Mouse (Mus musculus) kidney, embryonic 16.5 days (tissue): ENCODE data around the gene Rpl6. TPM values are rescaled to one million over a fixed set of nuclear protein-coding genes. Genes with fewer than 3 reads are reported as not detected.
A peak's percentile ranks its signal among the peaks of the same experiment; 100 is the strongest.

Experiments
- ATAC-seq: fragments of 200-750 bp; cut with Nextera tagmentation; 2 replicates; pipeline ENCODE4 v1.8.0; 2017; ENCODE audit warnings: moderate TSS enrichment; ENCODE audit not compliant: low FRiP score, low TSS enrichment
- H3K27ac ChIP-seq: fragments of 300-500 bp; sonication (generic); 2 replicates; pipeline ENCODE4 v1.5.1; 2014; ENCODE audit warnings: low read length
- H3K27me3 ChIP-seq: fragments of 300-500 bp; sonication (generic); 2 replicates; pipeline ENCODE4 v1.6.1; 2014; ENCODE audit warnings: low read length, control low read depth, mixed read lengths; ENCODE audit not compliant: insufficient read depth
- H3K36me3 ChIP-seq: fragments of 300-500 bp; sonication (generic); 2 replicates; pipeline ENCODE4 v1.6.1; 2014; ENCODE audit warnings: low read length, control low read depth, mixed read lengths; ENCODE audit not compliant: insufficient read depth
- H3K4me1 ChIP-seq: fragments of 300-500 bp; sonication (generic); 2 replicates; pipeline ENCODE4 v1.6.1; 2014; ENCODE audit warnings: low read length, control low read depth, mixed read lengths; ENCODE audit not compliant: insufficient read depth
- H3K4me2 ChIP-seq: fragments of 300-500 bp; sonication (generic); replicated peaks from 2 replicates; pipeline ENCODE4 v1.6.1; 2014; ENCODE audit warnings: low read depth, low read length
- H3K4me3 ChIP-seq: fragments of 300-500 bp; sonication (generic); 2 replicates; pipeline ENCODE4 v1.5.1; 2014; ENCODE audit warnings: mild to moderate bottlenecking, low read length
- H3K9ac ChIP-seq: fragments of 300-500 bp; sonication (generic); replicated peaks from 2 replicates; pipeline ENCODE4 v1.6.1; 2014; ENCODE audit warnings: low read length
- H3K9me3 ChIP-seq: fragments of 300-500 bp; sonication (generic); 2 replicates; pipeline ENCODE4 v1.6.1; 2016; ENCODE audit warnings: low read length, control low read depth
- WGBS: fragments of 180-500 bp; shearing (Covaris S2); extraction: QIAGEN DNeasy Blood & Tissue Kit; methylation state at CpG from one replicate; pipeline ENCODE4 v1.1.7; 2014; 5-methylcytosine and 5-hydroxymethylcytosine counted together
- polyA plus RNA-seq: library from polyadenylated mRNA; unstranded; fragments of >200 nt; fragmentation: Nextera tagmentation; extraction: Ambion mirVana; gene quantifications from 2 replicates; pipeline ENCODE4 v1.2.1, GENCODE M21; 2015

Gene Rpl6
- polyA plus RNA-seq, 1 experiment from 2014 or later = 575 TPM

DNA sequence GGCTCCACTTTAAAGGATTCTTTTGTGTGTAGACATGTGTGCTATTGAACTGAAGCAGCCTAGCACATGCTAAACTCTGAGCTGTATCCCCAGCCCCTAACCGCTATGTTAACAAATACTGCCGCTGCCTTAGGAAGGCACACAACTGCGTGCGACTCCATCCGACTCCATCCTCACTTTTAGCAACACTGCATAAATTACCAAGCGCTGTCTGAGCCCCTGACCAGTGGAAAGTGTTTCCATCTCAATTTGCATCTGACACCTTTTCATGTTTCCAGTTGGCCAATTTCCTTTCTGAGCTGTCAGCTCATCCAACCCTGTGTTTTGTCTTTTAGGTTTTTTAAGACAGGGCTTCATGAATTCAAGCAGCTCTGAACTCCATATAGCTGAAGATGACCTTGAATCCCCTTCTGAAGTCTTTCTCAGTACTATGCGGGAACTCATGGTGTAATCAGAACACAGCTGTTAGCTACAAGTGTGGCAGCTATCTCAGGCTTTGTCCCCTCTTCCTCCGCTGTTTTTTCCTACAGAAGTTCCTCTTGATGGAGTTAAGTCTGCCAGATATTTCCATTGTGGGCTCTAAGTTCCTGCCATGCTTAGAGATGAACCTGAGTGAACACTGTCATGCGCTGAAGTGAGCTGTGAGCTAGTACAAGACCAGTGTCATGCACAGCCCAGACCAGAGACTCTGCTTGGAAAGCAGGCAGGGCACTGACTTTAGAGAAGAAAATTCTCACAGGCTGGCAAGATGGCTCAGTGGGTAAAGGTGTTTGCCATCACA, 25.0 kb upstream of the Rpl6 start:
- no peak for ATAC-seq
- no peak overlapping the region for H3K9ac ChIP-seq
- 63% methylated on average over 9 of the region's 9 CpGs for WGBS
- no peak overlapping the region for H3K4me3 ChIP-seq
- no peak overlapping the region for H3K27ac ChIP-seq
- peaks cover 2% of the 10 kb centered on the region; the same call in 1 of the 2 replicates for H3K4me1 ChIP-seq
- no peaks in the 10 kb centered on the region for H3K27me3 ChIP-seq
- H3K4me2 ChIP-seq = no peak overlapping the region
- H3K9me3 ChIP-seq = no peaks in the 10 kb centered on the region
- H3K36me3 ChIP-seq = no peaks in the 10 kb centered on the region

DNA sequence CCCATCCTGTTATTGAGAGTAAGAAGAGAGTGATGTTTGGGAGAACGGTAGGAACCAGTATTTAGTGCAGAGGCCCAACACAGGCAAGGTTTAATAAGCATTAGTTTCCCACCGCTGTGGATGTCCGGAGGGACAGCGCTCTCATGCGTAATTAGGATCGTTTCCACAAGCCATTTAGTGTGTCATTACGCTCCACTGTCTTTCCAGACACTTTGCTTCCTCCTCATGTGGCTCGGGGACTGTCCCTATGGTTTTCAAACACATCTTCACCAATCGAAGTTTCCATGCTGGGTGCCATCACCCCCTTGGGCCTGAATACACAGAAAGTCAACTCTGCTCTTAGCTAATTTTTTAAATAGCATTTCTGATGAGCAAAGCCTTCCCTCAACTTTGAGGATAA, 21.0 kb upstream of the Rpl6 start:
- Histone ChIP-seq H3K9me3 (no peaks in the 10 kb centered on the region), H3K27ac (no peak overlapping the region), H3K36me3 (no peaks in the 10 kb centered on the region), H3K27me3 (no peaks in the 10 kb centered on the region), H3K9ac (no peak overlapping the region), H3K4me3 (no peak overlapping the region), H3K4me1 (peaks cover 20% of the 10 kb centered on the region), H3K4me2 (no peak overlapping the region)
- WGBS = 51% methylated on average over 9 of the region's 9 CpGs
- no peak for ATAC-seq

DNA sequence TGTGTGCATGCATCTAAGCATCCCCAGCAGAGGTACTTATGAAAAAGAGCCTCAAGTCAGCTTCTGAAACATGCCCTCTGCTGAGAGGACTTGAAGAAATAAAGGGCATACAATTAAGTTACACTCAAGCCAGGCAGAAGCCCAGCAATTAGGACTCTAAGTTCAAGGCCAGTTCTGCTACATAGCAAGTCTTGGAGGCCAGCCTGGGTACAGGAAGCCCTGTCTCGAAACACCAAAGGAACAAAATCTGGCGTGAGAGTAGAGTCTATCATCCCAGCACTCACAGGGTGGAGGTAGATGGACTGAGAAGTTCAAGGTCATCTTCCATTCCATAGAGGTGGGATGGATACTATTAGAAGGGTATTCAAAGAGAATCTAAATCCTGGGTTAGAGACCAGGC, 19.9 kb upstream of the Rpl6 start:
- 69% methylated on average over 2 of the region's 2 CpGs for WGBS
- no peak overlapping the region for H3K4me3 ChIP-seq
- H3K9ac ChIP-seq = no peak overlapping the region
- no peak overlapping the region for H3K4me2 ChIP-seq
- H3K4me1 ChIP-seq = peaks cover 24% of the 10 kb centered on the region
- H3K27ac ChIP-seq = no peak overlapping the region
- 0 out of 2 replicates have a peak, but pooled peaks have one; percentile 8 for ATAC-seq
- no peaks in the 10 kb centered on the region for H3K9me3 ChIP-seq
- H3K36me3 ChIP-seq = no peaks in the 10 kb centered on the region
- no peaks in the 10 kb centered on the region for H3K27me3 ChIP-seq

DNA sequence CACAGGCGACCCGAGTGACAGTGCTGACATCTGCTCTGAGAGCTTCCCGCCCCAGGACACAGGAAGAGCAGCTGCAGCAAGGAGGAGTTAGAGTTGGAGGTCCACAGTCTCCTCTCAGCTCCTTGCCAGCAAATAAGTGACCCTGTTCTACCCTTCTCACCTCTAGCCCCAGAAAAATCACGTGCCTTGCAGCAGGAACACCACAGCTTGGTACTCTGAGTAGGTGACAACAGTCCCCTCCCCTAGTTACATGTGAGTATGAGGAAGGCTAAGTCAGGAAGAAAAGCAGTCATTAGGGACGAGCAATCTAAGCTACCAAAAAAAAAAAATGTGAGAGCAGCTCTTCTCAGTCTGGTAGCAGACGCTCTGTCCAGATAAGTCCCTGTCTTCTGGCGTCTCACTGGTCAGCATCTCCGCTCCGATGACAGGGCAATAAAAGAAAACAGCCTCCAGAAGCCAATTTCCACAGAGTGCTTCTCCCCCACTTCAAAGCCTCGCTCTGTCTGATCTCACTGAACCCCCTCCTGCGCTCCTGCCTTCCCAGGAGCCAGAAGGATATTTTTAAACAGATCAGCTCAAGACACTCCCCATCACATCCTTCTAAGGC, 19.2 kb upstream of the Rpl6 start:
- Histone ChIP-seq H3K9me3 (no peaks in the 10 kb centered on the region), H3K27ac (peak overlapping the region; percentile 51; the same call in 1 of the 2 replicates), H3K4me3 (no peak overlapping the region), H3K27me3 (no peaks in the 10 kb centered on the region), H3K4me2 (peak overlapping the region; percentile 21; the same call in 1 of the 2 replicates), H3K9ac (peak overlapping the region; percentile 22), H3K4me1 (peaks cover 27% of the 10 kb centered on the region), H3K36me3 (no peaks in the 10 kb centered on the region)
- WGBS = 12% methylated on average over 11 of the region's 11 CpGs
- ATAC-seq = peak; percentile 55

DNA sequence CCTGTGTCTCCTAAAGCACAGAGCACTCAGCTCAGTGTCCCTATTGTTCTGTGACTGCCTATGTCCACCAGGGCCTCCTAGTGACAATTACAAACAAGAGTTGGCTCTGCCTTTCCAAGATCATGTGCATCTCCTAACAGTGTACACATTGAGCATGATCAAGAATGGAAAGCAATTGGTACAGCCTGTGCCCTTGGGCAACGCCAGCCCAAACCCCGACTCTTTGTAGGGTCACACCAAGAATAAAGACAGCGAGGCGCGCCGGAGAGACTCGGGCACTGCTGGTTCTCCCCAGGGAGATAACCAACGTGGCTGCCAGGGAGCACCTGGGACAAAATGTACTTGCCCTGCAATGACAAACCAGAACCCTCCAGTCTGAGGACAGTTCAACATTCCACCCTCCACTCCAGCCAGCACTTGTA, 16.7 kb upstream of the Rpl6 start:
- H3K4me2 ChIP-seq = no peak overlapping the region
- H3K9ac ChIP-seq = no peak overlapping the region
- H3K27ac ChIP-seq = no peak overlapping the region
- H3K4me3 ChIP-seq = no peak overlapping the region
- WGBS = 90% methylated on average over 8 of the region's 8 CpGs
- H3K27me3 ChIP-seq = no peaks in the 10 kb centered on the region
- no peak for ATAC-seq
- H3K9me3 ChIP-seq = no peaks in the 10 kb centered on the region
- peaks cover 32% of the 10 kb centered on the region for H3K4me1 ChIP-seq
- no peaks in the 10 kb centered on the region for H3K36me3 ChIP-seq

DNA sequence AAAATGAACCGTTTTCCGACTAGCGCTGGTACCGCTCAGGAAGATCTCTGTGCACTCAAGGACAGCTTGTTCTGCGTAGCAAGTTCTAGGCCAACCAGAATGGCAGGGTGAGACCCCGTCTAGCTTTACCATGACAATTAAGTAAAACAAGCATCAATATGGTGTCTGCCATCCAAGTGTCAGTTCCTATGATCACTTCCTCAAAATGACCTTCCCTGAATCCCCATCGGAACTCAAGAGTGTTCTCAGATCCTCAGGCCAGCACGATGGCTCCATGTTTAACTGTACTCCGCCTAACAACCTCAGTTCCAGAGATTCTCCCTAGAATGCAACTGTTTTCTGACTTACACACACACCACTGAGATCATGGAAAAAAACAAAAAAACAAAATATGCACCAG, 16.0 kb upstream of the Rpl6 start:
- Histone ChIP-seq H3K9me3 (no peaks in the 10 kb centered on the region), H3K4me2 (no peak overlapping the region), H3K4me1 (peaks cover 32% of the 10 kb centered on the region), H3K9ac (no peak overlapping the region), H3K4me3 (no peak overlapping the region), H3K36me3 (no peaks in the 10 kb centered on the region), H3K27ac (no peak overlapping the region), H3K27me3 (no peaks in the 10 kb centered on the region)
- WGBS = 92% methylated on average over 9 of the region's 9 CpGs
- no peak for ATAC-seq

DNA sequence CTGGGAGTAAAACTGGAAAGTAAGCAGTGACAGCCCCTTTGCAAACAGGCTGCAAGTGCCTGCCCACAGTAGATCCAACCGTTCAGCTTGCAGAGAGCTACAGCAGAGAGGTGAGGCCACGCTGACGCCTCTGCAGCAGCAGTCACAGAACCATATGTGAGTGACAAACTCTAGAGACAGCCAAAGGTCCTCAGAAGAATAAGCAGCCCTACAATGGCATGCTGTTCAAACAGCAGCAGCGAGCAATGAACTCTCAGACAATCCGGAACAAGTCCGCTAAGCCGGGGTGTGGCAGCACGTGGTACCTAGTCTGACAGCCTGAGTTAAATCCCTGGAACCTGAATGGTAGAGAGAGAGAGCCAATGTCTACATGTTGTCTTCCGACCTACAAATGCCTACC, 15.1 kb upstream of the Rpl6 start:
- H3K27me3 ChIP-seq = no peaks in the 10 kb centered on the region
- H3K36me3 ChIP-seq = no peaks in the 10 kb centered on the region
- H3K9me3 ChIP-seq = no peaks in the 10 kb centered on the region
- no peak overlapping the region for H3K9ac ChIP-seq
- no peak overlapping the region for H3K4me2 ChIP-seq
- peaks cover 31% of the 10 kb centered on the region for H3K4me1 ChIP-seq
- ATAC-seq = no peak
- 84% methylated on average over 9 of the region's 9 CpGs for WGBS
- no peak overlapping the region for H3K27ac ChIP-seq
- no peak overlapping the region for H3K4me3 ChIP-seq

DNA sequence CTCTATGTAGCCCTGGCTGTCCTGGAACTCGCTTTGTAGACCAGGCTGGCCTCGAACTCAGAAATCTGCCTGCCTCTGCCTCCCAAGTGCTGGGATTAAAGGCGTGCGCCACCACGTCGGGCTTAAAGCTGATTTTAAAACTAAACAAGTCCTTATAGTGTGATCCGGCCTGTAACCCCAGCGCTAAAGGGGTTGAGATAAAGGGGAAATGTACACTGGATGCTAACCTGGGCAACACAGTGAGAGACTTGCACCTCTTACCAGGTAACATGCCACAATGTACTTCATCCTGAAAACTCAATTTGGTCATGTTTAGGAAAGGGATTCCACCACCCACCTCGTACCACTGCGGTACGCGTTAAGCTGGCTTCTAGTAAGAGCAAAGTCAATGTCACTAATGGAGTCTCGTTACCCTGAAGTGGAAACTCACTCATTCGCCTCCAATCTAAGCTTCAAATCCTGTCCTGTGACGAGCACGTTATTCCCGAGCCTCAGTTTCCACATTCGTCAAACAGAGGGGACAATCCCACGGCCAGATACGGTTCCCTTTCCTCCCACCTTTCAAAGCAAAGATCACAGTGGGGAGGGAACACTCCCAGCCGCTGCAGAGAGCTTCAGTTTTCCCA, 14.0 kb upstream of the Rpl6 start:
- WGBS = 30% methylated on average over 21 of the region's 21 CpGs
- H3K4me3 ChIP-seq = peak overlapping the region; percentile 87
- ATAC-seq = no peak
- peak overlapping the region; percentile 75 for H3K27ac ChIP-seq
- H3K27me3 ChIP-seq = no peaks in the 10 kb centered on the region
- peak overlapping the region; percentile 85 for H3K4me2 ChIP-seq
- H3K4me1 ChIP-seq = peaks cover 20% of the 10 kb centered on the region
- H3K9ac ChIP-seq = peak overlapping the region; percentile 96
- no peaks in the 10 kb centered on the region for H3K36me3 ChIP-seq
- no peaks in the 10 kb centered on the region for H3K9me3 ChIP-seq

DNA sequence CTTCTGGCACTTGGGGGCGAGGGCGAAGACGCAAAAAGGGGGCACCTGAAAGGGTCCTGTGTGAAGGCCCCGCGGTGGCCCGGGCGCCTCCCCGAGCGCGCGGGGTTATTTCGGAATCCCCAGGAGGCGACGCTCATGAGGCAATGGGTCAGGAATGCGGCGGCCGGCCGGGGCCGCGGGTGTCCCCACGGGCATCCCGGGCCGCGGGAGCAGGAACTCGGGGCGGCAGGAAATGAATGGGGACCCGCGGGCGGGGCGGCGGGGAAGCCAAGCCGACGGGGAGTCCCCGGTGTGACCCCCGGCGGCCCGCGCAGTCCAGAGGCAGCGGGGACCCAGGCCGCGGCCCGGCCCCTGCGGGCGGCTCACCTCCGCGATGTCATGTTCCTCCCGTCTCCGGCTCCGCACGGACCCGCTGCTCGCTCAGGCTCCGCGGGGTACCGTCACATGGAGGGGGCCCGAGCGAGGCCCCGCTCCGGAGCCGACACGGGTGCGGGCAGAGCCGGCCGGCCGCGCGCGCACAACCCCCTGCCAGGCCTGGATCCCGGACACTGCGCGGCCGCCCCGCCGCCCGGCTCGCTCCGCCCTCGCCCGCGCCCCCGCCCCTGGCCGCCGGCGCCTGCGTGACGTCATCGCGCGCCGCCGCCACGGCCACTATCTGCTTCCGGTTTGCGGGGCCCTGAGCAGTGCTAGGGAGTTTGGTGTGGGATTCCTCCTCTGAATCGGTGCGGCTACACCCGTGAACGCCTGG, 13.3 kb upstream of the Rpl6 start, which contains the start of gene Ptpn11:
Ptpn11 (minus strand) TSS at position 562 of the 748 bp plus-strand sequence.
- peak; percentile 97 for ATAC-seq
- Histone ChIP-seq H3K4me1 (peaks cover 13% of the 10 kb centered on the region), H3K4me2 (peak within 1 kb of the TSS; percentile 85), H3K27me3 (no peaks in the 10 kb centered on the region), H3K9ac (peak within 1 kb of the TSS; percentile 96), H3K4me3 (peak within 1 kb of the TSS; percentile 87), H3K9me3 (no peaks in the 10 kb centered on the region), H3K36me3 (no peaks in the 10 kb centered on the region), H3K27ac (peak within 1 kb of the TSS; percentile 75)
- WGBS = under 1% methylated on average over 92 of the region's 98 CpGs
